Mouse (Mus musculus) C2C12 (cell line): Measurements from ENCODE around the gene Ung. TPM values are rescaled to one million over a fixed set of nuclear protein-coding genes. Genes with fewer than 3 reads are reported as not detected.

Experiments
- H3K27me3 ChIP-seq: one replicate; pipeline ENCODE4 v1.6.1; 2011; ENCODE audit not compliant: control insufficient read depth, insufficient read depth, insufficient read length
- H3K36me3 ChIP-seq: one replicate; pipeline ENCODE4 v1.6.1; 2011; ENCODE audit not compliant: control insufficient read depth, insufficient read depth
- H3K4me3 ChIP-seq: one replicate; pipeline ENCODE4 v1.5.1; 2011; ENCODE audit warnings: mild to moderate bottlenecking, control low read depth; ENCODE audit not compliant: poor library complexity, insufficient read depth, severe bottlenecking
- H3K79me2 ChIP-seq: one replicate; pipeline ENCODE4 v1.6.1; 2011; ENCODE audit not compliant: control insufficient read depth, insufficient read depth
- H3K79me3 ChIP-seq: one replicate; pipeline ENCODE4 v1.6.1; 2011; ENCODE audit warnings: low read depth, control low read depth
- H3ac ChIP-seq: one replicate; pipeline ENCODE3; 2011; ENCODE audit warnings: low read depth; ENCODE audit not compliant: control insufficient read depth, insufficient read length
- CEBPB ChIP-seq: IDR thresholded peaks from one replicate; pipeline ENCODE4 v1.6.1; 2011; ENCODE audit warnings: low read depth, mild to moderate bottlenecking, control low read depth, moderate library complexity
- CTCF ChIP-seq: IDR thresholded peaks from one replicate; pipeline ENCODE4 v1.5.1; 2011; ENCODE audit not compliant: control insufficient read depth, insufficient read depth, insufficient read length
- FOSL1 ChIP-seq: IDR thresholded peaks from one replicate; pipeline ENCODE4 v1.8.0; 2011; ENCODE audit warnings: mild to moderate bottlenecking, low read length; ENCODE audit not compliant: poor library complexity, insufficient read depth, severe bottlenecking
- MAX ChIP-seq: IDR thresholded peaks from one replicate; pipeline ENCODE4 v1.6.1; 2011; ENCODE audit warnings: mild to moderate bottlenecking, control low read depth
- MYOD1 ChIP-seq: IDR thresholded peaks from one replicate; pipeline ENCODE4 v1.6.1; 2011; ENCODE audit warnings: low read depth; ENCODE audit not compliant: control insufficient read depth, insufficient read length
- MYOG ChIP-seq: IDR thresholded peaks from one replicate; pipeline ENCODE4 v1.6.1; 2011; ENCODE audit not compliant: control insufficient read depth, insufficient read length; ENCODE audit errors: extremely low read depth
- USF1 ChIP-seq: IDR thresholded peaks from one replicate; pipeline ENCODE4 v1.6.1; 2011; ENCODE audit warnings: low read depth, mild to moderate bottlenecking, control low read depth, moderate library complexity
- long read RNA-seq, 2 experiments: library from polyadenylated mRNA; unstranded; transcript quantifications; one replicate each; pipeline ENCODE4 v2.0.0; 2019 to 2020
- polyA plus RNA-seq: library from polyadenylated mRNA; unstranded; fragments of >200 nt; fragmentation: generic; extraction: Trizol; gene quantifications from one replicate; pipeline ENCODE4 v1.2.1, GENCODE M21; 2012; ENCODE audit warnings: missing spikeins

The Ung gene
- 13.7 TPM for polyA plus RNA-seq
- long read RNA-seq, experiment 1, transcript Ung-202 (6 exons, 2,136 nt), result major isoform, 12 of 15 reads
- long read RNA-seq, experiment 1, partial matches to known transcripts, result 0 of 15 reads
- long read RNA-seq, experiment 1, other reads (novel, unspliced or antisense), result 0 of 15 reads
- long read RNA-seq, experiment 2, transcript Ung-202 (6 exons, 2,136 nt), result major isoform, 268 of 339 reads
- long read RNA-seq, experiment 2, transcript Ung-201 (7 exons, 1,985 nt), result minor isoform, 62 of 339 reads
- long read RNA-seq, experiment 2, partial matches to known transcripts, result 5 of 339 reads
- long read RNA-seq, experiment 2, other reads (novel, unspliced or antisense), result 4 of 339 reads

DNA sequence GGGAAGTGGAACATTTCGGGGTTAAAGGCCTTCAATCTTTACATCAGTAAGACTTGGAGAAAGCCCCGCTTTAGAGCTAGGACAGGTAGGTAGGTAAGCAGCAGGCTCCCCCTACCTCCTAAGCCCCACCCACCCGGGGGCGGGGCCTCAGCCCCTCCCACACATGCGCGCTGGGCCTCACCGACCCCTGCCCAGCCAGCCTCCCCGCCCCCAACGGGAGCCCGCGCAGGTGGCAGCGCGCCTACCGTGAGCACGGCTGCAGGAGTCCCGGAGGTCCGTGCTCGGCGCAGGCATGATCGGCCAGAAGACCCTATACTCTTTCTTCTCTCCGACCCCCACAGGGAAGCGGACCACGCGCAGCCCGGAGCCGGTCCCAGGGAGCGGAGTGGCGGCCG is at the start of gene Ung:
Ung (plus strand) TSS at position 176 of the 395 bp plus-strand sequence.
- Histone ChIP-seq H3ac (peak within 1 kb of the TSS; percentile 64), H3K27me3 (no peaks in the 10 kb centered on the region), H3K4me3 (peak within 1 kb of the TSS; percentile 36), H3K79me3 (no peaks in the 10 kb centered on the region), H3K36me3 (peaks cover 4% of the 10 kb centered on the region), H3K79me2 (no peaks in the 10 kb centered on the region)
- TF ChIP-seq MAX, result no peak

DNA sequence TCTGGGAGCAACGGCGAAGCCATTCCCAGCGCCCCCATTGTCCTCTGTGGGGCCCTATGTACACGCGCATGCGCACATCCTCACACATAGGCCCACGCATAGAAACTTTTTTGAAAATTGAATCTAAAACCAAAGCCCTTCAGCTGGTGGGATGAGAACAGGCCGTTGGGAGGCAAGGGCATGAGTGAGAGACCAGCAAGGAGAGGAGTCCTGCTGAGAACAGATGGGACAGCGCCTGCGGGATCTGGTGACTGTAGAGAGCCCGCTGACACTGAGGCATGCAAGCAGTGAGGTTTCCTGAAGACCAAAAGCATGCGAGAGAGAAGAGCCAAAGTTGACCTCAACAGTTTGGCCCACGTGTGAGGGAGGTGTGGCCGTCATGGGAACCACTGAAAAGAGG is 44.7 kb upstream of the Ung start:
- H3ac ChIP-seq, result no peak overlapping the region
- H3K79me2 ChIP-seq, result no peaks in the 10 kb centered on the region
- no peak overlapping the region for H3K4me3 ChIP-seq
- H3K79me3 ChIP-seq, result no peaks in the 10 kb centered on the region
- TF ChIP-seq CTCF (no peak), MYOG (no peak), MYOD1 (no peak)
- H3K36me3 ChIP-seq, result no peaks in the 10 kb centered on the region
- peaks cover 19% of the 10 kb centered on the region for H3K27me3 ChIP-seq

- no peak overlapping the region for H3ac ChIP-seq
- peaks cover 16% of the 10 kb centered on the region for H3K27me3 ChIP-seq
- TF ChIP-seq MYOG (no peak), MAX (no peak), CEBPB (no peak), MYOD1 (no peak), FOSL1 (no peak), USF1 (no peak), CTCF (no peak)
- no peaks in the 10 kb centered on the region for H3K36me3 ChIP-seq
- H3K79me3 ChIP-seq, result no peaks in the 10 kb centered on the region
- no peaks in the 10 kb centered on the region for H3K79me2 ChIP-seq
- H3K4me3 ChIP-seq, result no peak overlapping the region
Observed at GRCm38 (mm10) chr5:114087875-114088480, 42.2 kb upstream of the Ung start.

GRCm38 (mm10) chr5:114090421-114091013 is 39.7 kb upstream of the Ung start:
- no peaks in the 10 kb centered on the region for H3K79me2 ChIP-seq
- TF ChIP-seq CTCF, result no peak
- no peak for TF ChIP-seq MAX
- no peak for TF ChIP-seq MYOG
- no peak for TF ChIP-seq FOSL1
- TF ChIP-seq CEBPB, result no peak
- no peak for TF ChIP-seq USF1
- TF ChIP-seq MYOD1, result no peak
- no peak overlapping the region for H3K4me3 ChIP-seq
- peaks cover 23% of the 10 kb centered on the region for H3K27me3 ChIP-seq
- H3K79me3 ChIP-seq, result no peaks in the 10 kb centered on the region
- no peak overlapping the region for H3ac ChIP-seq
- no peaks in the 10 kb centered on the region for H3K36me3 ChIP-seq

GRCm38 (mm10) chr5:114091057-114091807 is 39.0 kb upstream of the Ung start, which contains the start of gene Svop:
Gene Svop, minus strand, starts transcription at chr5:114091570.
- H3K4me3 ChIP-seq, result no peak within 1 kb of the TSS
- H3K27me3 ChIP-seq, result peaks cover 18% of the 10 kb centered on the region
- TF ChIP-seq CTCF (no peak), FOSL1 (no peak), MYOD1 (no peak), CEBPB (no peak), MAX (no peak), USF1 (no peak), MYOG (no peak)

More at GRCm38 (mm10) chr5:114091057-114091807, 39.0 kb upstream of the Ung start, which contains the start of gene Svop:
- Histone ChIP-seq H3ac (no peak within 1 kb of the TSS), H3K36me3 (no peaks in the 10 kb centered on the region), H3K79me3 (no peaks in the 10 kb centered on the region), H3K79me2 (no peaks in the 10 kb centered on the region)
